Mouse (Mus musculus): ENCODE measurements around the gene Pde7b.

DNA sequence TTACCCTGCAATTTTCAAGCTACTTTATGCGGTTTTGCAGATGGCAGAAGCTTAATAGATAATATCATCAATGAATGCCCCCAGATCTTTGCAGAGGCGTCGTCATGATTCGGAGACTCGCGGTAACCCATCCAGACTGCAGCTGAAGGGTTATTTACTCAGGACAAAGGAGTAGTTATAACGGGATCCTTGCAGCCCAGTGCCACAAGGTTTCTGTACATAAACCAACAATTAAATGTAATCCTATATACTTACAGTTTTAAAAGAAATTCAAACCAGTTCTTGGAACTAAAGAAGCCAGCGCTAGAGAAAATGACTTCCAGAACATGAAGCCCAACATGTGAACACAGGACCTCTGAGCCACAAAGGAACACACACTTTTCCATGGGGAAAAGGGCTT, 88.5 kb downstream of the Pde7b start:
- TF ChIP-seq CTCF (IDR thresholded peaks at IDR 0.05; ENCODE audit: low read depth) (no peak), EP300 (IDR thresholded peaks at IDR 0.05; ENCODE audit: low read depth) (no peak)
